Mouse (Mus musculus): Measurements from ENCODE around the gene Thnsl1.
"Not testable (repeated sequence)": the region's sequence is repeated elsewhere in the genome, so short reads cannot be mapped to it uniquely, and the experiment has no call there.

Thnsl1 gene

GRCm38 (mm10) chr2:21236846-21237245 lies 31.3 kb downstream of the Thnsl1 start:
- DNase-seq (ENCODE audit: low spot score): no peak

- DNase-seq (ENCODE audit: low spot score): not testable (repeated sequence)
Observed at GRCm38 (mm10) chr2:21244104-21244503, 38.6 kb downstream of the Thnsl1 start.

- no peak for DNase-seq (ENCODE audit: low spot score)
Observed at GRCm38 (mm10) chr2:21244986-21245385, 39.5 kb downstream of the Thnsl1 start.

- DNase-seq (ENCODE audit: low spot score): no peak
Observed at GRCm38 (mm10) chr2:21245477-21246102, 40.1 kb downstream of the Thnsl1 start.

GRCm38 (mm10) chr2:21253644-21254043 lies 48.1 kb downstream of the Thnsl1 start:
- DNase-seq (ENCODE audit: low spot score): no peak

GRCm38 (mm10) chr2:21254308-21254707 lies 48.8 kb downstream of the Thnsl1 start:
- no peak for DNase-seq (ENCODE audit: low spot score)

- no peak for DNase-seq (ENCODE audit: low spot score)
Observed at GRCm38 (mm10) chr2:21258281-21258680, 52.8 kb downstream of the Thnsl1 start.

- no peak for DNase-seq (ENCODE audit: low spot score)
Observed at GRCm38 (mm10) chr2:21259081-21259480, 53.6 kb downstream of the Thnsl1 start.

- DNase-seq (ENCODE audit: low spot score): no peak
Observed at GRCm38 (mm10) chr2:21260060-21260459, 54.5 kb downstream of the Thnsl1 start.

- peak; percentile 14 for DNase-seq (ENCODE audit: low spot score)
Observed at GRCm38 (mm10) chr2:21261370-21262006, 56.0 kb downstream of the Thnsl1 start.

GRCm38 (mm10) chr2:21264031-21264430 lies 58.5 kb downstream of the Thnsl1 start:
- no peak for DNase-seq (ENCODE audit: low spot score)

Data from ovary, adult 18-20 months (tissue).